Mouse (Mus musculus) neural tube, embryonic 13.5 days (tissue): ENCODE measurements around the gene Rpl15. TPM values are rescaled to one million over a fixed set of nuclear protein-coding genes. Genes with fewer than 3 reads are reported as not detected.

Source experiments
- polyA plus RNA-seq: library from polyadenylated mRNA; unstranded; fragments of >200 nt; fragmentation: Nextera tagmentation; extraction: Ambion mirVana; gene quantifications from 2 replicates; pipeline ENCODE4 v1.2.1, GENCODE M21; 2015

Rpl15 gene
- polyA plus RNA-seq, 1 experiment from 2014 or later, result 319 TPM

Other genes with a start within 250 kb of the Rpl15 start
- gene Nr1d2, start 32.3 kb downstream of the Rpl15 start, polyA plus RNA-seq, result 3.9 and 4.5 TPM in 2 replicates
- gene Nkiras1, start 255 bp downstream of the Rpl15 start, polyA plus RNA-seq, result 47.9 and 53.3 TPM in 2 replicates
- 220 and 225 TPM in 2 replicates for gene Ube2e1, start 60.5 kb upstream of the Rpl15 start, polyA plus RNA-seq